Mouse (Mus musculus): ENCODE measurements around the gene Apc2.

Gene Apc2

DNA sequence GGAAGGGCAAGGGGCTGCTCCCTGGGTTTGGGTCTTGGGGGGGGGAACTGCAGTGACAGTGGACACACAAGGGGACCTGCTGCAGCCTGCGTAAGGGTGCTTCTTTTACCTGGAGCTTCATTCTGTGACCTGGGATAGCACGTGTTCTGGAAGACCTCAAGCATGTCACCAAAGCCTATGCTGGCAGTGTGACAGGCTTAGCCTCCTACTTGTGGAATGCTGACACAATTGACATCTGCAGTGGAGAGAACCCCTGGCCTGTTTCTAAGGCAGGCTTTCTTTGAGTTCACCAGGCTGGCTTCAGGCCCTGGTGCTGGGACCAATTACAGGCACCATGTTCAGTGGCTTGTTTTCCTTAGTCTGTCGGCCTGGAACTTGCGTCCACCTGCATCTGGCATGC, 1.5 kb upstream of the Apc2 start:
- no peak for DNase-seq (ENCODE audit: low read depth, low spot score)

DNA sequence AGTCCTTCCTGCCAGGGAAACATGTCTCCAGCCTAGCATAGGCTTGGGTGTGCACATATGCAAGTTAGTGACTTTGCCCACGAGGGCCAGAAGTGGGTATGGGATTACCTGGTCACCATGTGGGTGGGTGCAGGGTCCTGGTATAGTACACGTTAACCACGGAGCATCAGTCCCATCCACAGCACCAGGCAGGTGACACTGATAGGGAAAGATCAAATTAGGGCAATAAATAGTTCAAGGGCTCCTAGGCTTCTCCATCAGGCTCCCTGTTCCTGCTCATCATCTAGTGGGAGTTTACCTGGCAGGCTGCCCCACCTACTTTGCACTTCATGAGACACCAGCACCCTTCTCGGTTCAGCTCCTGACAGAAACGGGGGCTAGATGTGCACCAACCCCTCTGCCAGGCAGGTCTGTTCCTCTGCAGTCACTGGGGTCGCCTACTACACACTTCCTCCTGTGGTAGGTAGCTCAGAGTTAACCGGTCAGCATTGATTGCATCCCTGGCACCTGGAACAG, 931 bp upstream of the Apc2 start:
- DNase-seq (ENCODE audit: low read depth, low spot score): no peak

DNA sequence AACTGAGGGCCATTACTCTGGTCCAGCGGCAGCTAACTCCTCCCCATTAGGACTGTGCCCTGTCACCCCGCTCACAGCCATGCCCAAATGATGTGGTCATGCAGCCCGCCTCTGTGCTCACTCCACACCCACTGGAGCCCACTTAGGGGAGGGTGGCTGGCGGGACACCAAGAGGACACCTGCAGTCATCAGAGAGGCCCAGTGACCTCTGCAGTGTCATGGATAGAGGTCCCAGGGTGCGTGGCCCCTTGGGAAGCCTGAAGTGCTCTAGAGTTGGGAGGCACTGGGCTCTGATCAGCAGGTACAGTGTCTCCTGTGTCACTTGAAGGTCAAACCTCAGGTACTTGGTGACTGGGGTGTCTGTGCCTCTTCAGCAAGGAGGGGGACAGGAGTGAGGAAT, 1.0 kb downstream of the Apc2 start:
- DNase-seq (ENCODE audit: low read depth, low spot score): no peak

DNA sequence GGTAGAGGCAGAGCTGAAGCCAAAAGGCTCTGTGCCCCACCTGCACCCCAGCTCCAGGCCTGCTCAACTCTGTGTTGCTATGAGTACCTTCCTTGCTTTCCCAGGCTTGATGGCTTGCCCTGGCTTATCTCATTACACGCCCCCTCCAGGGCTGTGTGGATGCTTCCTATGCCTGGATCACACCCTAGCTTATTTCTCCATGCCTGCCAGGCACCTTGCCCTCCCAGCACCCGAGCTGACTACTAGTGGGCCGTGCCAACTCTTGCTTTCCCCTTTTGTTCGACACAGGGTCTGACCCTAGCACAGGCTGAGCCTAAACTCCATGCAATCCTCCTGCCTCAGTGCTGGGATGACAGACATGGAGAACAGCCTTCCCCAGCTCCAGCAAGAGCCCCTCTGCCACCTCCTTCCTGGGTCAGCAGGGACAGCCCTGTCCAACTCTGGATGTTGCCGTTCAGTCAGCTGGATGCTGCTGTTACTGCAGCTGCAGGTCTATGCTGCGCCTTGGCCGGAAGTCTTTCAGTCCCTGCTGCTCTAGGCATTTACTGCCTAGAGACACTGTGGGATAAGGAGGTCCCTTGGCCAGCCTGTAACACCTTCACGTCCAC, 1.9 kb downstream of the Apc2 start:
- DNase-seq (ENCODE audit: low read depth, low spot score): no peak

DNA sequence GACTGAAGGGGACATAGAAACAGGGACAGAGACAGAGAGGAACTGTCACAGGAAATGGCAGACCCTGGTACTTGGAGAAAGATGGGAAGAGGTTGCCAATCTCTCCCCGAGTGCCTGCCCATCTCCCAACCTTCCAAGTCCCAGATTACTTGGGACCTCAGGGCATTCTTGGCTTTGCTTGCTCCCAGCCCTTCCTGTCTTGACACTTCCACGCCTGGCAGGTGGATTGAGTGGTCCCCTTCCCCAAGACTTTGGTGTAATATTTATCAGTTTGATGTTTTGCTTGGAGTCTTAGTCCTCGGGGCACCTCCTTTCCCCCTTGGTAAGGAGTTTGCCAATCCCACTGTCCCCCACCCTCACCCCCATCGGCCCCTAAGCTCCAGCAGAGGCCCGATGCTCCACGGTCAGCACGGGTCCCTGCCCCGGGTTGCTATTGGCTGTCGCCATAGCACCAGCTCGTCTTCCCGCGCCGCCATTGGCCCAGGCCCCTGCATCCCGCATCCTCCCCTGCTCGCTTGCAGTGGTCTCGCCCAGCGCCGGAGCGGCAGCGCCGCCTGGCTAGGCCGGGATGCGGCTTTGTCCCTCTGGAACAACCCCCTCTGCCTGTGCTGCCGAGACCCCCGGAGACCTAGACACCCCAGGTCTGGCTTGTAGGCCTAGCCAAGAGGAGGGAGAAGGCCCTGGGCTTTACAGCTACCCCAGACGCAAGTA, 2.9 kb downstream of the Apc2 start:
- DNase-seq (ENCODE audit: low read depth, low spot score): peak; percentile 90

DNA sequence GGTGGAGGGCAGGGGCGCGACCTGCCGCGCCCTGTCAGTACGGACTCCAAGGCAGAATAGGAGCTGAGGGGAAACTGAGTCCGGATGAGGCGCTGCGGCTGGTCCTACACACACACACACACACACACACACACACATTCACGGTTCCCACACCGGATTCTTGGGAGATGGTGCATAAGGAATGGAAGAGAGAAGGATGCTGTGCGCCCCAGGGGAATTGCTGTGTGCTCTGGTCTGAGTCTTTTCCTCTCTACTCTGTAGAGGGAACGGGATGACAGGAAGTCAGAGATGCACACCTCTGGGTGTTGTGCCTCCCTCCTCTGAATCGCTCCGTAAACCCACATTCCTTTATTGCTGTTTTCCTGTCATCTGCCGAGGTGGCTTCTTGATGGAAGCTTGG, 3.5 kb downstream of the Apc2 start:
- DNase-seq (ENCODE audit: low read depth, low spot score): no peak

DNA sequence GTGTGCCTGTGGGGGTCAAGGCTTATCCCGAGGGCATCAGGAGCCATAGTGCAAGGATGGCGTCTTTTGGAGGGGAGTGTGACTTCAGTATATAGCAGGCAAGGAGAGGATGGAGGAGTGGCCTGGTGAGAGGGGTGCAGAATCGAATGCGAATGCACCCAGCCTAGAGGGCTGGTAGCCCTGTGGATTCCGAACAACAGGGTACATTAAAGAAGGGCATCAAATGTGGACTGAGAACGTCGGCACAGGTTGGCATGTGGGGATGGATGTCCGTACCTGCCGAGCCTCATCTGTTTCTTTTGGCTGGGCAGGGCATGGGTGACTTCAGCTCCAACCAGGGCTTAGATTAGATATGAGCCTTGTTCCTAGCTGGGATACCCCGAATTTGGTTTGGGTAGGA, 4.0 kb downstream of the Apc2 start:
- no peak for DNase-seq (ENCODE audit: low read depth, low spot score)

DNA sequence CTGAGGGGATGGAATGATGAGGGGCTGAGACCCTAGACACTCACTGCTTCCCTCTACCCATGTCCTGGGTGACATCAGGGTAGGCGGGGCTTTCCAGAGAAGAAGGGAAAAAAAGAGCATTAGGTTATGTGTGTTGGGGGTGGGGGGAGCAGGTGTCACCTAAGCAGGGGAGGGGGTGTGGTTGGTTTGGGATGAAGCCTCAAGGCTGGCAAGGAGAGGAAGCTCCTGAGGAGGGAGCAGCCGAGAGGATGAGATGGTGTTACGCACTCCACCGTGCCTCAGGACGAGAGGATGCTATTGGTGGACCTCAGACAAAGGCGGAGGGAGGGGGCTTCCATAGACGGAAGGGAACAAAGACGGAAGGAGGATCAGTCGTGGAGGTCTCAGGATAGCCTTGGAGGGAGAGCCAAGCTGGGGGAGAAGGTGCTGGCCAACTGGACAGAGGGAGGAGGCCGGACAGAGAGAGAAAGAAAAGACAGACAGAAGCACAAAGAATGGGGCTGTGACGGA, 5.0 kb downstream of the Apc2 start:
- DNase-seq (ENCODE audit: low read depth, low spot score): no peak

DNA sequence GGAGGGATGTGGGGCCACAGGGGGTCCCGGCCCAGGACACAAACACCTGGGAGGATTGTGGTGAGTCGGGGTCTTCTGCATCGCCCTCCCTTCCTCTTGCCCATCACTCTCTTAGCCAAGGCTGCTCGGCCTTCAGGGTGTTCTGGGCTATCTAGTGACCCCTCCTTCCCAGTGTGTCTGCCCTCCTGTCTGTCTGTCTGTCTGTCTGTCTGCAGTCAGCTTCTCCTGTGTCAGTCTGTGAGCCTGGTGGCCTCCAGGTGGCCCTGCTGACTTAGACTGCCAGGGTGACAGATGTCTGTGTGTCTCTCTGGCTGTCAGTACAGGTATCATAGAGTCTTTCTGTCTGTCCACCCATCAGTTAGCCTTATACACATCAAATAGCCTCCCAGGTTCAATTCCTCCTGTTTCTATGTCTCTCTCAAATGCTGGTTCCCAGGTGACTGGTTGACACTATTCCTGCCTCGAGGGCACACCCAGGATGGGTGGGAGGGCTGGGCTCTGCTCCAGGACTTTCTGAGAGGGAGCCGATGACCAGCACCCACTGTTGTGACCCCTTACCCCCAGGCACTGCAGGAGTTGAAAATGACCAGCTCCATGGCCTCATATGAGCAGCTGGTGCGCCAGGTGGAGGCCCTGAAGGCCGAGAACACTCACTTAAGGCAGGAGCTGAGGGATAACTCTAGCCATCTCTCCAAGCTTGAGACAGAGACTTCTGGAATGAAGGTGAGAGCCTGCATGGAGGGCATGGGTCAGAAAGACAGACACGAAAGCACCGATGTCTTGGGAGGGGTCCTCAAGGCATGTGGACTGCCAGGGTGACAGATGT, 5.7 kb downstream of the Apc2 start:
- no peak for DNase-seq (ENCODE audit: low read depth, low spot score)

DNA sequence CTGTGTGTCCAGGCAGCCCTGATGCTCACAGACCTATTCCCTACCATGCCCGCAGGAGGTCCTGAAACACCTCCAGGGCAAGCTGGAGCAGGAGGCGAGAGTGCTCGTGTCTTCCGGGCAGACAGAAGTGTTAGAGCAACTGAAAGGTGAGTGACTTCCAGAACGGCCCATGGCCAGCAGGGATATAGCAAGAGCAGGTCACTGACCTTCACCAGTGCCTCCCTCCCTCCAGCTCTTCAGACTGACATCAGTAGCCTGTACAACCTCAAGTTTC, 6.2 kb downstream of the Apc2 start:
- no peak for DNase-seq (ENCODE audit: low read depth, low spot score)

DNA sequence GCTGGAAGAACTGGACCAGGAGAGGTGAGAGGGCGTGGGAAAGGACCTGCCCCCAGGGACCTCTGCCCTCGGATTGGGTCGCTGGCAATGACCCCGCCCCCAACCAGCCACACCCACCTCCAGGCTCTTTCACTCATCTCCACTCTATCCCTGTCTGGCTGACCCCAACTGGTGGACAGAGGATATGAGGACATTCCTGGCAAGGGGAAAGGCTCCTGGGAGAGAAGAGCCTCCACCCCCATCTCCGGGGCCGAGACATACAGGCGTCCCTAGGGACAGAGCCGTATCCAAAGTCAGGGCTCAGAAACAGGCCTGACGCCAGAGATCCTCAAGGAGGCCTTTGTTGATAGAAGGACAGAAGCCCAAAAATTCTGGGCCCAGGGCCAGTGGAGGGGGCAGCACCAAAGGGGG, 6.7 kb downstream of the Apc2 start:
- no peak for DNase-seq (ENCODE audit: low read depth, low spot score)

DNA sequence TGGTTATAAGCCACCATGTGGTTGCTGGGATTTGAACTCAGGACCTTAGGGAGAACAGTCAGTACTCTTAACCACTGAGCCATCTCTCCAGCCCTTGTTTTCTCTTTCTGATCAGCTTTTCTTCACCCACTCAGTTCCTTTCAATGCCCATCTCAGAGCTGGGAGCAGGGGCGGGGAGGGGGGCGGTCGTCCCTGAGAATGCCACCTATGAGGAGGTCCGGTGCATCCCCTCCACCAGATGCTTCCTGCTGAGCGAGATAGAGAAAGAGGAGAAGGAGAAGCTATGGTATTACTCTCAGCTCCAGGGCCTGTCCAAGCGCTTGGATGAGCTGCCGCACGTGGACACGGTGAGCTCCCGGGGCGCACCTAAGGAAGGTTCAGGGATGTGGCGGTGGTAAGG, 8.7 kb downstream of the Apc2 start:
- DNase-seq (ENCODE audit: low read depth, low spot score): no peak

DNA sequence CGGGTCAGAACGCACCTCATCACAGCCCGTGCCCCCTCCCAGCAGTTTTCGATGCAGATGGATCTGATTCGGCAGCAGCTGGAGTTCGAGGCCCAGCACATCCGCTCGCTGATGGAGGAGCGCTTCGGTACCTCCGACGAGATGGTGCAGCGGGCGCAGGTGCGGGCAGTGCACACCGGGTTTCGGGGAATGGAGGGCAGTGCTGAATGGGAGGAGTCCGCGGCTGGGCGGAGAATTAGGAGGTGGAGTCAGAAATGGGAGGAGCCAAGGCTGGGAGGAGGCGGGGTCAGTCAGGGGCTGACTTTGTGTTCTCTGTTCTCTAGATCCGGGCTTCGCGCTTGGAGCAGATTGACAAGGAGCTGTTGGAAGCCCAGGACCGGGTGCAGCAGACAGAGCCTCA, 9.1 kb downstream of the Apc2 start:
- no peak for DNase-seq (ENCODE audit: low read depth, low spot score)

DNA sequence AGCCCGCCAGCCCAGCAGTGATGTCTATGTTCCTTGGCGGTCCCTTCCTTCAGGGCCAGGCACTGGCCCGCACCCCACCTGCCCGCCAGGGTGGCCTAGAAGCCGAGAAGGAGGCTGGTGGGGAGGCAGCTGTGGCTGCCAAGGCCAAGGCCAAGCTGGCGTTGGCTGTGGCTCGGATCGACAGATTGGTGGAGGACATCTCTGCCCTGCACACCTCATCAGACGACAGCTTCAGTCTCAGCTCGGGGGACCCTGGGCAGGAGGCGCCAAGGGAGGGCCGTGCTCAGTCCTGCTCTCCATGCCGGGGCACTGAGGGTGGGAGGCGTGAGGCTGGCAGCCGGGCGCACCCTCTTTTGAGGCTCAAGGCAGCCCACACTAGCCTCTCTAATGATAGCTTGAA, 15.8 kb downstream of the Apc2 start:
- DNase-seq (ENCODE audit: low read depth, low spot score): no peak

DNA sequence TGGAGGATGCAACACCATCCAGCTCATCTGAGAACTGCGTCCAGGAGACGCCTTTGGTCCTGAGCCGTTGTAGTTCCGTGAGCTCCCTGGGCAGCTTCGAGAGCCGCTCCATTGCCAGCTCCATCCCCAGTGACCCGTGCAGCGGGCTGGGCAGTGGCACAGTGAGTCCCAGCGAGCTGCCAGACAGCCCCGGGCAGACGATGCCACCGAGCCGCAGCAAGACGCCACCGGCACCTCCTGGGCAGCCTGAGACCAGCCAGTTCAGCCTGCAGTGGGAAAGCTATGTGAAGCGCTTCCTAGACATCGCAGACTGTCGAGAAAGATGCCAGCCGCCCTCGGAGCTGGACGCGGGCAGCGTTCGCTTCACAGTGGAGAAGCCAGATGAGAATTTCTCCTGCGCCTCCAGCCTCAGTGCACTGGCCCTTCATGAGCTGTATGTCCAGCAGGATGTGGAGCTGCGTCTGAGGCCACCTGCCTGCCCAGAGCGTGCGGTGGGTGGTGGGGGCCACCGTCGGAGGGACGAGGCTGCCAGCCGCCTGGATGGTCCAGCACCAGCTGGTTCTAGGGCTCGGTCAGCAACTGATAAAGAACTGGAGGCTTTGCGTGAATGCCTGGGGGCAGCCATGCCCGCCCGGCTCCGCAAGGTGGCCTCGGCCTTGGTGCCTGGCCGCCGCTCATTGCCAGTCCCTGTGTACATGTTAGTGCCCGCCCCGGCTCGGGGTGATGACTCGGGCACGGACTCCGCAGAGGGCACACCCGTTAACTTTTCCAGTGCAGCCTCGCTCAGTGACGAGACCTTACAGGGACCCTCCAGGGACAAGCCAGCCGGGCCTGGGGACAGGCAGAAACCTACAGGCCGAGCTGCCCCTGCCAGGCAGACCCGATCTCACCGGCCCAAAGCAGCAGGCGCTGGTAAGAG, 17.1 kb downstream of the Apc2 start:
- DNase-seq (ENCODE audit: low read depth, low spot score): no peak

DNA sequence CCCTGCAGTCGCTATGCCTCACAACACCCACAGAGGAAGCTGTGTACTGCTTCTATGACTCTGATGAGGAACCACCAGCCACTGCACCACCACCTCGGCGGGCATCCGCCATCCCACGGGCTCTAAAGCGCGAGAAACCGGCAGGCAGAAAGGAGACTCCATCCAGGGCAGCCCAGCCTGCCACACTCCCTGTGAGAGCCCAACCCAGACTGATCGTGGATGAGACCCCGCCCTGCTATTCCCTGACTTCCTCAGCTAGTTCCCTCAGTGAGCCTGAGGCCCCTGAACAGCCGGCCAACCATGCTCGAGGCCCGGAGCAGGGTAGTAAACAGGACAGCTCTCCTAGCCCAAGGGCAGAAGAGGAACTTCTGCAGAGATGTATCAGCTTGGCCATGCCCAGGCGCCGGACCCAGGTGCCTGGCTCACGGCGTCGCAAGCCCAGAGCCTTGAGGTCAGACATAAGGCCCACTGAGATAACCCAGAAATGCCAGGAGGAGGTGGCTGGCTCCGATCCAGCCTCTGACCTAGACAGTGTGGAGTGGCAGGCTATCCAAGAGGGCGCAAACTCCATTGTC, 17.9 kb downstream of the Apc2 start:
- DNase-seq (ENCODE audit: low read depth, low spot score): no peak

DNA sequence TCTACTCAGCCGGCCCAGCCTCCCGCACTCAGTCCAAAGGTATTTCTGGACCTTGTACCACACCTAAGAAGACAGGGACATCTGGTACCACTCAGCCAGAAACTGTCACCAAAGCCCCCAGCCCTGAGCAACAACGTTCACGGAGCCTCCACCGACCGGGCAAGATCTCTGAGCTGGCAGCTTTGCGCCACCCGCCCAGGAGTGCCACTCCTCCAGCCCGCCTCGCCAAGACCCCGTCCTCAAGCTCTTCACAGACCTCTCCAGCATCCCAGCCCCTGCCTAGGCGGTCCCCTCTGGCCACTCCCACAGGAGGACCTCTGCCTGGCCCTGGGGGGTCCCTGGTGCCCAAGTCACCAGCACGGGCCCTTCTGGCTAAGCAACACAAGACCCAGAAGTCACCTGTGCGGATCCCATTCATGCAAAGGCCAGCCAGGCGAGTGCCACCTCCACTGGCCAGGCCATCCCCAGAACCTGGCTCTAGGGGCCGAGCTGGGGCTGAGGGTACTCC, 18.8 kb downstream of the Apc2 start:
- no peak for DNase-seq (ENCODE audit: low read depth, low spot score)

DNA sequence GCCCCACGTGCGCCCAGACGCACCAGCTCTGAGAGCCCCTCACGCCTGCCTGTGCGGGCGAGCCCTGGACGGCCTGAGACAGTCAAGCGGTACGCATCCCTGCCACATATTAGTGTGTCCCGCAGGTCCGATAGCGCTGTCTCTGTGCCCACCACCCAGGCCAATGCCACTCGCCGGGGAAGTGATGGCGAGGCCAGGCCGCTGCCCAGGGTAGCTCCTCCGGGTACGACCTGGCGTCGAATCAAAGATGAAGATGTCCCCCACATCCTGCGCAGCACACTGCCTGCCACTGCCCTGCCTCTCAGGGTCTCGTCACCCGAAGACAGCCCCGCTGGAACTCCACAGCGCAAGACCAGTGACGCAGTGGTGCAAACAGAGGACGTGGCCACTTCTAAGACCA, 19.5 kb downstream of the Apc2 start:
- no peak for DNase-seq (ENCODE audit: low read depth, low spot score)

DNA sequence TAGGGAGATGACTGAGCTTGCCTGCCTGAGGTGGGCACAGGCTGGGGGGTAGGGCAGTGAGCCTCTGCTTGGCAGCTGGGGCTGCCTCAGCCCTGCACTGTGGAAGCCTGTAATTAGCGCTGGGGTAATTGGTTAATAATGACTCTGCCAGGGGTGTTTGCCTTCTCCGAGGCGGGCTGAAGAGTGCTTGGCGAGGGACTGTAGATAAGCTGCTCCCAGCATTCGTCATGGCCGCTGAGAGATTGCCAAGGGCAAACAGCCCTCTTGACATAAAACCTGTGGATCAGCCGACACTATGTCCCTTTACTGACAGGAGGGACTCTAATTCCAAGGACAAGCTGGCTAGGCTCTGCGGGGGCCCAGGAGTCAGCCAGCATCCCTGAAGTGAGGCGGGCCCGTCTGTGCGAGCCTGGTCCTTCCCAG, 20.6 kb downstream of the Apc2 start:
- DNase-seq (ENCODE audit: low read depth, low spot score): no peak

DNA sequence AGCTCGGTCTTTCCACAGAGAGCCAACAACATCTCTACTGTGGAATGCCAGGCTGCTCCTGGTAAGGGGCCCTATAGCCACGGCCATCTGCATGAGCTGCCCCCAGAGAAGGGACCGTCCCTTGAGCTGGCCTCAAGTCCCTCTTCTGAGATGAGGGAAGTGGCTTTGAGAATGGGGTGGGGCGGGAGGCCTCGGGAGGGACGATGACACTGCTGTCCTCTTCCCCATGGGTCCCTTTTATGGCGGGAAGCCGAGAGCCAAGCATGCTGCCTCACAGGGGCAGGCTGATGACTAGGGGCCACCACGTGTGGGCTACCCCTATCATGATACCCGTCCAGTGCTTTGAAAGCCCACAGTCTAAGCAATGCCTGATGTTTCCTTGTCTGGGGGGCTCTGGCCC, 21.2 kb downstream of the Apc2 start:
- DNase-seq (ENCODE audit: low read depth, low spot score): no peak

DNA sequence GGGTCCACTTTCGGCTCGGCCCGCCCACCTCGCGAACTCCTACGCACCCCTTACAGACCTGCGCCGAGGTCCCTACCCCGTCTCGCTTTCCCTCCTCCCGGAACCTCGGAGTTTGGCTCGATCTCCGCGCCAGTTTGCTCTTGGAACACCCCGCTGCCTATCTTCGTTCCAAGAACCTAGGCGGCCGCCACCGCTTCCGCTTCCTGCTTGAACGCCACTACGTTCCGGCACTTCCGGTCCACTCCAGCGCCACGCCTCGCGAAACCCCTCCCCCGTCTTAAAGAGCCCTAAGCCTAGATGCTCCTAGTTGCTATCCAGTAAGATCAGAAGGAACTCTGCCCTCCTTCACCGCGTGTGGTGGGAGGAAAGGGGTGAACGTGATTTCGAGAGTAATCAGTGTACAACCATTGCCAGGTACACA, 24.6 kb downstream of the Apc2 start, which contains the start of gene 2310011J03Rik:
Gene 2310011J03Rik, minus strand, starts transcription at position 198 of the 421 bp plus-strand sequence.
- DNase-seq (ENCODE audit: low read depth, low spot score): peak; percentile 93
